Mouse (Mus musculus) liver, postnatal 0 days (tissue): ENCODE data around the gene Gm17617. TPM values are rescaled to one million over a fixed set of nuclear protein-coding genes. Genes with fewer than 3 reads are reported as not detected.

ENCODE experiments used
- ATAC-seq: fragments of 200-750 bp; cut with Nextera tagmentation; 2 replicates; pipeline ENCODE4 v1.8.0; 2017; ENCODE audit warnings: mild to moderate bottlenecking, moderate library complexity
- DNase-seq: peaks from one replicate; pipeline ENCODE4 v3.0.0-alpha.2; 2016
- H3K27ac ChIP-seq: fragments of 300-500 bp; sonication (generic); 2 replicates; pipeline ENCODE4 v1.5.1; 2014; ENCODE audit warnings: antibody characterized with exemption, moderate library complexity, mild to moderate bottlenecking, low read depth
- H3K27me3 ChIP-seq: fragments of 300-500 bp; sonication (generic); 2 replicates; pipeline ENCODE4 v1.6.1; 2014; ENCODE audit warnings: low read length, control low read depth, mixed read lengths; ENCODE audit not compliant: insufficient read depth
- H3K36me3 ChIP-seq: fragments of 300-500 bp; sonication (generic); replicated peaks from 2 replicates; pipeline ENCODE4 v1.6.1; 2014; ENCODE audit warnings: mild to moderate bottlenecking, control low read depth, low read length, moderate library complexity, mixed read lengths; ENCODE audit not compliant: insufficient read depth
- H3K4me1 ChIP-seq: fragments of 300-500 bp; sonication (generic); 2 replicates; pipeline ENCODE4 v1.6.1; 2014; ENCODE audit warnings: antibody characterized with exemption, mild to moderate bottlenecking, control low read depth; ENCODE audit not compliant: insufficient read depth
- H3K4me2 ChIP-seq: fragments of 300-500 bp; sonication (generic); 2 replicates; pipeline ENCODE4 v1.6.1; 2014; ENCODE audit warnings: low read depth, mild to moderate bottlenecking, low read length, moderate library complexity, mixed read lengths
- H3K4me3 ChIP-seq: fragments of 300-500 bp; sonication (generic); 2 replicates; pipeline ENCODE4 v1.5.1; 2014; ENCODE audit warnings: low read depth, low read length
- H3K9ac ChIP-seq: fragments of 300-500 bp; sonication (generic); replicated peaks from 2 replicates; pipeline ENCODE4 v1.6.1; 2014; ENCODE audit warnings: mild to moderate bottlenecking, moderate library complexity
- H3K9me3 ChIP-seq: fragments of 300-500 bp; sonication (generic); 2 replicates; pipeline ENCODE4 v1.6.1; 2016; ENCODE audit warnings: mild to moderate bottlenecking, control low read depth, low read length, mixed read lengths
- CTCF ChIP-seq: sonication (generic); IDR thresholded peaks from 2 replicates; pipeline ENCODE4 v1.5.1; 2016; ENCODE audit warnings: antibody characterized with exemption, low read depth
- EP300 ChIP-seq: IDR thresholded peaks from 2 replicates; pipeline ENCODE4 v1.6.1; 2016; ENCODE audit warnings: antibody characterized with exemption, low read depth, mild to moderate bottlenecking
- WGBS: fragments of 180-500 bp; shearing (Covaris S2); extraction: QIAGEN DNeasy Blood & Tissue Kit; methylation state at CpG from one replicate; pipeline ENCODE4 v1.1.7; 2014; ENCODE audit not compliant: insufficient replicate concordance; 5-methylcytosine and 5-hydroxymethylcytosine counted together
- polyA plus RNA-seq: library from polyadenylated mRNA; unstranded; fragments of >200 nt; fragmentation: Nextera tagmentation; extraction: Ambion mirVana; gene quantifications from 2 replicates; pipeline ENCODE4 v1.2.1, GENCODE M21; 2015

The Gm17617 gene
- polyA plus RNA-seq, 1 experiment from 2014 or later: not detected

DNA sequence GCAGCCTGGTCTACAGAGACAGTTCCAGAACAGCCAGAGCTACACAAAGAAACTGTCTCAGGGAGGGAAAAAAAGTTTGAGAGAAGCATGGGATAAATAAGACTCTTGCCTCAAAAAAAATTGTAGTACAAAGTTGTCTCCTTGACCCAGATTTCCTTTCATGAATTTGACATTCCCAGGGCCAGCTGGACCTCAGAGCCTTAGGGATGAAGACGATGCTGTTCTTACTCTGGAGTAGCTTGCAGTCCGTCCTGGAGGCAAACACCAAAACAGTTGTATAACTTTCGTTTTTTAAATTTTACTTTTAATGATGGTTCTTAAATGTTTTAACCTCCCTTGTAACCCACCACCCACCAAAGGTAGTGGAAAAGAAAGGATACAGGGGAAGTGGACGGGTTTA is 26.2 kb downstream of the Gm17617 start:
- Histone ChIP-seq H3K4me2 (peak overlapping the region; percentile 15; the same call in 1 of the 2 replicates), H3K36me3 (peaks cover 7% of the 10 kb centered on the region), H3K4me3 (no peak overlapping the region), H3K9me3 (no peaks in the 10 kb centered on the region), H3K27ac (no peak overlapping the region), H3K4me1 (peaks cover 10% of the 10 kb centered on the region), H3K9ac (no peak overlapping the region), H3K27me3 (no peaks in the 10 kb centered on the region)
- no peak for TF ChIP-seq EP300
- no peak for ATAC-seq
- no peak for DNase-seq
- WGBS: 88% methylated on average over 4 of the region's 4 CpGs

DNA sequence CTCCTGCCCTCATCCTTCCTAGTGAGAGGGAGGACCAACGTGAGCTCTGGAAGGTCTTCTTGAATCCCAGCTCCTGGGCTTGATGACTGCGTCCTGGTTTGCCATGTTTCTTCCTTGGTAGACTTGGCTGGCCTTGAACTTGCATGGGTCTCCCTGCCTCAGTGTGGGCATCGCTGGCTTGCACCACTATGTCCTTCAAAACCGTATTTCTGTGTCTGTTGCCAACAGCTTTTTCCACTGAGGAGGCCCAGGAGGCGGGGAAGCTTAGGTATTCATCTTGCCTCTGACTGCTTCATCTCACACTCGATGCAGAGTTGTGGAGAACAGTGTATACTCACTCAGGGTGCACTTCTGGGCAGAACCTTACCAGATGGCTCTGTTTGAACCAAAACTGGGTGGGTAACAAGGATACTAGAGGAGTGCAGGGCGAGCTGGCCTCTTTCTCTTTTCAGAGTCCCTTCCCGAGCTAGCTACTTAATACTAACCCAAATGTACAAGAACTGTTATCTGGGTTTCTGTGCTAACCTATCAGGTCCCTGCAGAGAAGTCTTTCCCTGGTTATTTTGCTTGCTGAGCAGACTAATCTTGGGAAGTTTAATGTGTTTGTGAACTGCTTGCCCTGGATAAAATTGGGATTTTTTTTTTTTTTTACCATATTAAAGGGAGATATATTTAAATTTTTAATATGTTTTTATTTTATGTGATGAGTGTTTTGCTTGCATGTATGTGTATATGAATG is 27.2 kb downstream of the Gm17617 start:
- TF ChIP-seq CTCF (no peak), EP300 (no peak)
- Histone ChIP-seq H3K4me3 (peak overlapping the region; percentile 84), H3K27ac (peak overlapping the region; percentile 62), H3K9me3 (no peaks in the 10 kb centered on the region), H3K4me1 (peaks cover 10% of the 10 kb centered on the region), H3K27me3 (no peaks in the 10 kb centered on the region), H3K9ac (peak overlapping the region; percentile 82), H3K36me3 (peaks cover 7% of the 10 kb centered on the region), H3K4me2 (peak overlapping the region; percentile 88)
- DNase-seq: peak; percentile 23
- WGBS: 16% methylated on average over 8 of the region's 8 CpGs
- ATAC-seq: no peak

DNA sequence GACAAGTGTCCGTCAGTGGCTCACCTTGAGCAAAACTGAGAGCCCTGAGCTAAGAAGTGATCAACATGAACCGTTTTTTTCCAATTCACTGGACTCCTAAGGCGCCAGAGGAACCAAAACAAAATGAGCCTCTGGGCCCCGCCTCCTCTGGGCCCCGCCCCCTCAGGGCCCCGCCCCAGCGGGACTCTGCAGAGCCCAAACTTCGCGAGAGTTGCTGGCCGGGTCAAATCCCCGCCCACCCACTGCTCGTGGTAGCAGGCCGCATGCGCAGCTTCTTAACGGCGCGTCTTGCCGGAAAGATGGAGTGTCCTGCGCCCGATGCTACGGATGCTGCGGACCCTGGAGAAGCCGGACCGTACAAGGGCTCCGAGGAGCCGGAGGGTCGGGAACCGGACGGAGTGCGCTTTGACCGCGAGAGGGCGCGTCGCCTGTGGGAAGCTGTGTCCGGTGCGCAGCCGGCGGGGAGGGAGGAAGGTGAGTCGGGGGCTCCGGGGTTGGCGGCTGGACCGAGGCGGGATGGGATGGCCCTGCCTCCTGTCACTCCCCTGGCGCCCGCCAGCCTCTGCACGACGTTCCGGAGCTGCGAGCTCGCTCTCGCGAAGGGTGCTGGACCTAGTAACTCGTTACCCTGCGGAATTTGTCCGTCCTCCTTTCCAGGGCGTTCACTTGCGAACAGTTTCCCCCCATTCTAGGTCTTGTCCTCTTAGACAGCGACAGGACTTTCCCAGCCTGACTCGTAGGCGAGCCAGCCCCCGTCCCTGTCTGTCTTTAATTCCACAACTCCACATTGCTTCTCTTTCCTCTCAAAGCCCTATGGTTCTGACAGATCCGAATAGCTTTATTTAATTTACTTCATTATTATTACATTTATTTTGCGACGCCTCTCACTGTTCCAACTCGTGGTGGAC is 28.0 kb downstream of the Gm17617 start, which contains the start of gene Zfp346:
Gene Zfp346, plus strand, starts transcription at position 267 of the 908 bp plus-strand sequence.
- H3K27me3 ChIP-seq: no peaks in the 10 kb centered on the region
- peak within 1 kb of the TSS; percentile 88 for H3K4me2 ChIP-seq
- ATAC-seq (peak; percentile 97), DNase-seq (peak; percentile 98)
- under 1% methylated on average over 63 of the region's 66 CpGs for WGBS
- peaks cover 10% of the 10 kb centered on the region for H3K4me1 ChIP-seq
- H3K27ac ChIP-seq: peak within 1 kb of the TSS; percentile 62
- no peaks in the 10 kb centered on the region for H3K9me3 ChIP-seq
- H3K4me3 ChIP-seq: peak within 1 kb of the TSS; percentile 84
- peak; percentile 52; the same call in 1 of the 2 replicates for TF ChIP-seq EP300
- peak; percentile 65 for TF ChIP-seq CTCF
- H3K9ac ChIP-seq: peak within 1 kb of the TSS; percentile 82
- H3K36me3 ChIP-seq: peaks cover 7% of the 10 kb centered on the region

DNA sequence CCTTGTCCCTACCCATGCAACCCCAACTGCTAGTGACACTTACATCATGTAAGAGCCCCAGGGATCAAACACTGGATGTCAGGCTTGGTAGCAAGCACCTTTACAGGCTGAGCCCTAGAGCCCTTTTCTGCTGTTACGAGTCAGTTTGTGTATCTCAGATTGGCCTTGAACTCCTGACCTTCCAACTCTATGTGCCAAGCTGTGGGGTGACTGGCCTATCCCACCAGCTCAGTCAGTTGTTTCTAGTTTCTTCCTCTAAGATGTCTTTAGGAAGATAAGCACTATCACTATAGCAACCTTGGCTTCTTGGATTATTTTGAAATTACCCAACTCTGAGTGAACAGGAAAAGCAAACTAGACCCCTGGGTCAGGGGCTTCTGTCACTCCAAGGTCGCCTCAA is 30.0 kb downstream of the Gm17617 start:
- Histone ChIP-seq H3K36me3 (peaks cover 6% of the 10 kb centered on the region), H3K27me3 (no peaks in the 10 kb centered on the region), H3K9me3 (no peaks in the 10 kb centered on the region), H3K4me3 (no peak overlapping the region), H3K27ac (no peak overlapping the region), H3K4me2 (no peak overlapping the region), H3K9ac (no peak overlapping the region), H3K4me1 (peaks cover 15% of the 10 kb centered on the region)
- TF ChIP-seq EP300: no peak
- DNase-seq (no peak), ATAC-seq (no peak)
- 59% methylated on average over 2 of the region's 2 CpGs for WGBS

DNA sequence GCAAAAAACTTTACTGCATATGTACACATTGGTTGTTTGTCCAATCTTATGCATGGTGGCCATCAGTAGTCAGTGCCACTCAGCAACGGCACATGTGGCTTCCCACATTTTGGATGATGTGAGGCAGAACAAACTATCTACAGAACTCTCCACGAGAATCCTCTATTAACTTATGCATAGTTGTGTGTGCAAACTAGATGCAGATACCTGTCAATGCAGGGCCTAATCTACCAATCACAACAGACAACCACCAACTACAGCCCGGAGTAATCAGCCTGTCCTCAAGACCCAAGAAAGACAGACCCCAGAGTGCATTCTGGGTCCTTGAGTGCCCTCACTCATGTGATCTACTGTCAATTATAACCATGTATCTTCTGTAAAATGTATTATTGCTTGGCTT is 31.0 kb downstream of the Gm17617 start:
- H3K4me1 ChIP-seq: peaks cover 15% of the 10 kb centered on the region

DNA sequence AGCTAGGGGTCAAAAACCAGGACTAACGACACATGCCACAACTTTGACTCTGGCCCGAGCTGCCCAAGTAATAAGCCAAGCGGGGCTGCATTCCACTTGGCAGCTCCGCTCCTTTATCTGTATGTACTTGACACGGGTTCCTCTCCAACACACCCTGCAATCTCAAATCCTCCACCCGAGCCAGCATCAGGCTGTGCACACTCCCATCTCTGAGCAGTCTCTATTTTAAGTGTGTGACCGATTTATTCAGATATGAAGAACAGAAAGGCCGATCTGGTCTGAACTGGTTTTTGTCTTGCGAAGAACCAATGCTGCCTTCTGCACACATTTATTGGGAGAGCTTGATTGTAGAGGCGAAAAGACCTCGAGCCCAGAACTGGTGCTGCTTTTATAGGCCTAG is 31.7 kb downstream of the Gm17617 start:
- H3K27me3 ChIP-seq: no peaks in the 10 kb centered on the region
- TF ChIP-seq CTCF: no peak
- ATAC-seq (no peak), DNase-seq (no peak)
- H3K4me1 ChIP-seq: peaks cover 15% of the 10 kb centered on the region
- no peak overlapping the region for H3K4me2 ChIP-seq
- no peaks in the 10 kb centered on the region for H3K36me3 ChIP-seq
- 87% methylated on average over 11 of the region's 11 CpGs for WGBS
- H3K27ac ChIP-seq: no peak overlapping the region
- no peak overlapping the region for H3K4me3 ChIP-seq
- no peaks in the 10 kb centered on the region for H3K9me3 ChIP-seq
- no peak overlapping the region for H3K9ac ChIP-seq

More for the DNA sequence above, 31.0 kb downstream of the Gm17617 start:
- Histone ChIP-seq H3K4me3 (no peak overlapping the region), H3K27me3 (no peaks in the 10 kb centered on the region), H3K36me3 (no peaks in the 10 kb centered on the region), H3K9me3 (no peaks in the 10 kb centered on the region), H3K4me2 (no peak overlapping the region), H3K9ac (no peak overlapping the region), H3K27ac (no peak overlapping the region)
- ATAC-seq: no peak
- 86% methylated on average over 3 of the region's 3 CpGs for WGBS
- no peak for DNase-seq
- no peak for TF ChIP-seq CTCF
- TF ChIP-seq EP300: no peak
